Mouse (Mus musculus) MEL-GATA-1-ER (cell line): ENCODE data around the gene Tenm3.

Experiments
- DNase-seq: peaks from one replicate; pipeline ENCODE4 v3.0.0-alpha.2; 2012; ENCODE audit warnings: low read depth; ENCODE audit errors: extremely low read depth

The Tenm3 gene

GRCm38 (mm10) chr8:48810615-48811014, 33.1 kb downstream of the Tenm3 start:
- no peak for DNase-seq

DNA sequence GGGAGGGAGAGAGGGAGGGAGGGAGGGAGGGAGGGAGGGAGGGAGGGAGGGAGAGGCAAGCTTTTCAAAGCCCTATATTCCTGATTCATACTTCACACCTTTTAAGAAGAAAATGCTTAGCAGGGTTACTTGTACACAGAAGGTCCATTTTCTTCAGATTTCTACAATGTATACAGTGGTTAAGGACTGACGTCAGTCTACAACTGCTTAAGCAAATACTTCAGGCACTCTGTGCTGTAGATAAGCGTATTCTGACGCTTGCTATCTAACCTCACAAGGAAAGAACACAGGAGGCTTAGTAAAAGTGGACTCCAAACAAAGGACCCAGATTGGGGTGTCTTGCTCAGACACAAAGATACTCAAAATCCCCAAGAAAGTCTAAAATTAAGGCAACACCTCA, 34.6 kb downstream of the Tenm3 start:
- DNase-seq = no peak

DNA sequence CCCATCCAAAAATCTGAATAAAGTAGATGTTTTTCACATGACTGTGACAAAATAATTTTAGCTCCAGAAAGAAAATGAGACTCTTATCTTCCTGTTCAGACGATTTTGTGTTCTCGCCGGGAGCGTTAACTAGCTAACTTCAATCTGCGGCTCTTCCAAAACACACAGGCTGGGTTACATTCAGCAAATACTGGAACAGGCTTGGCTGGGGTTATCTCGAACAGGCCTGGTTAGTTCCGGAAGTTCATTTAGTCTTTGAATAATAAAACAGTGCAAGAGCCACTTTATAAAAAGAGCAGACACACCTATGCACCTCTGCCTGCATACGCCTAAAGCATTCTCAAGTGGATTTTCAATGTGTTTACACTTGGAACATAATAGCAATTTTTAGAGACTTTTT, 40.7 kb downstream of the Tenm3 start:
- no peak for DNase-seq

DNA sequence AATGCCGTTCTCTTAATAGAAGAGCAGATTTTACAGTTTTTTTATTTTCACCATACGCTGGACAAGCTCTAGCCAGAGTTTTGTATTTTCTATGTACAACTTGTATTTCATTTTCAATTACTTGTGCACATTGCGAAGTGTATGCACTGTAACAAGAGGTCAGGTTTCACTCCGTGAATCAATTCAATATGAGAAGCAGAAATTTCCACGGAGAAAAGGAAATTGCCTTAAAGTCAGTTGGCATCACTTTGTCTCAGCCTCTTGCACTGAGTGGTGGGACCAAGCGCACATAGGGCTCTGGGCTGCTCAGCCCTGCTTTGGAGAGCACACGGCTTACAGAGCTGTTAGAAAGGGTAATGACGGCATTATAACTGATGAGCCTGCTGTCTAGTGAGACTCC, 41.5 kb downstream of the Tenm3 start:
- no peak for DNase-seq

- no peak for DNase-seq
Observed at GRCm38 (mm10) chr8:48797955-48798359, 45.8 kb downstream of the Tenm3 start.

- no peak for DNase-seq
Observed at GRCm38 (mm10) chr8:48794285-48794684, 49.5 kb downstream of the Tenm3 start.

DNA sequence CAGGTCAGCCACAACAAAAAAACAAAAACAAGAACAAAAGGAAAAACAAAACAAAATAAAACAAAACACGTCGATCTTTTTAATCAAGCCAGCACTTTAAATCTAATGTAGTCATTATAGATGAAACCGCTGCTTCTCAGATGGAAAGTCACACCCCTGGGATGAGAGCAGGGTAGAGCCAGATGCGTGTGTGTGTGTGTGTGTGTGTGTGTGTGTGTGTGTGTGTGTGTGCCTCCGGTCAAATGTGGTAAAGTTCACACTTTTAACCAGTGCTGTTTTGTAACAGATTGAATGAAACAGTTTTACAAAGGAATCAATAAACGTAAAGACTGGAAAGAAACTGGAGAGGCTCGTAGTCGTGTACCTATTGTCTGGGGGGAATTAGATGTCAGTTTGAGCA, 50.0 kb downstream of the Tenm3 start:
- DNase-seq = no peak

- no peak for DNase-seq
Observed at GRCm38 (mm10) chr8:48792587-48793326, 51.0 kb downstream of the Tenm3 start.

DNA sequence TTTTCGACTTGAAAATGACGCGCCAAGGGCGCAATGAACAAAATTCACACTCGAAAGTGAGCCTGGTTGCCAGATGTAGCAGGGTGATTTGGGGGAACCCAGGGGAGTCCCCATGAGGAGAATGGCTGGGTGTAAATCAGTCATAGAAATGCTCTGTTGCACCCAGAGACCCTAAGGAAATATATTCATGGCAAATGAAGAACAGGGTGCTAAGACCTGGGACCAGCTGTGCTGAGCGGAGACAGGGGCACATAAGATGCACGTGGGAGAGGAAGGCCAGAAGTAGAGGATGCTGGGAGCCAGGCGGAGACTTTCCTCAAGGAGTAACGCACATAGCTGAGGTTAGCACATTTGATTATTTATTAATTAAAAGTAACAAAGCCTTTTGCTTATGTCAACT, 60.4 kb downstream of the Tenm3 start:
- DNase-seq = no peak

DNA sequence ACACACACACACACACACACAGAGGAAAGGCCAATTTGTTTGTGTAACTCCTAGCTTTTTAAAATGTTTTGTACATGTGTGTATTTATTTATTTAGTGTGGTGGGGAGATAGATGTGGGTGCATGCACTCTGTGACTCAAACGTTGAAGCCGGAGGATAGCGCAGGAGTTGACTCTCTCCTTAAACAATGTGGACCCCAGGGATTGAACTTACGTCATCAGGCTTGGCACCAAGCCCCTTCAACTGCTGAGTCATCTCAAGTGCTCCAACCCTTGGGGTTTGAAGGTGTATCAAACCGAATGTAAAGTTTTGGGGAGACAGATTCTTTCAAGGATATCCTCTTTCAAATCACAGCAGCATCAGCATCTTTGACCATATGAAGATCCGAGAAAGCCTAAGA, 63.1 kb downstream of the Tenm3 start:
- no peak for DNase-seq

- DNase-seq = no peak
Observed at GRCm38 (mm10) chr8:48779194-48779593, 64.6 kb downstream of the Tenm3 start.

DNA sequence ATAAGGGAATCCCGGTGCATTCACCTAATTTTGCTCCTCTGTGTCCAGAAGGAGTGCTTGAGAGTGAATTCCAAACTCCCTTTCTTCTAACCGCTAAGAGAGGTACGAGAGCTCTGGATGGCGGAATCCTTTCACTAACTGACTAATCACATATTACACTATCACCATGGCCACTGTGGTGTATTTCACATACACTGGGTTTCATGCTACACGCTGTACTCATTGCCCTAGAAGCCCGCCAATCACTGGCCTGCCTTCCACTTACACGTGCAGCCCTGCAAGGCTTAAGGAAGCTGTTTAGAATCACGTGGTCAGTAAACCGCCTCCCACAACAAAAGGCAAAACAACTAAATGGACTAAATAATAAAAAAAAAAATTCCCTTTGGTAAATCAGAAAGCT, 67.7 kb downstream of the Tenm3 start:
- no peak for DNase-seq

GRCm38 (mm10) chr8:48775531-48776037, 68.2 kb downstream of the Tenm3 start:
- no peak for DNase-seq

DNA sequence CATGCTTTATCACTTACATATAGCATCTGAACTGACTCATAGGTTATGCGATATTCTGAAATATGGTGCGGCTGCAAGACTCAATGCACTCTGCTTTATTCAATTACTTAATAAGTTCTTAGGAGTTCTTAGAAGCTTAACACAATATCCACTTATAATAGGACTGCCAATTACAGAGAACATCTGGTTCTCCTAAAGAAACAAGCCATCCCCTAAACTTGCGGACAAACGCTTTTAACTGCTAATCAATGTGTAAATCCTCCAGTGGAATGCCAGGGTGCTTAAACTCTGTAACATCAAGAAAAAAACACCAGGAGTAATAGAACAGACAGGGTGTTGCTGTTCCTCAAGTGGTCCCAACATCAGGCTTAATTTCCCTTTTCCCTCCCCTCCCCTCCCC, 68.9 kb downstream of the Tenm3 start:
- no peak for DNase-seq

DNA sequence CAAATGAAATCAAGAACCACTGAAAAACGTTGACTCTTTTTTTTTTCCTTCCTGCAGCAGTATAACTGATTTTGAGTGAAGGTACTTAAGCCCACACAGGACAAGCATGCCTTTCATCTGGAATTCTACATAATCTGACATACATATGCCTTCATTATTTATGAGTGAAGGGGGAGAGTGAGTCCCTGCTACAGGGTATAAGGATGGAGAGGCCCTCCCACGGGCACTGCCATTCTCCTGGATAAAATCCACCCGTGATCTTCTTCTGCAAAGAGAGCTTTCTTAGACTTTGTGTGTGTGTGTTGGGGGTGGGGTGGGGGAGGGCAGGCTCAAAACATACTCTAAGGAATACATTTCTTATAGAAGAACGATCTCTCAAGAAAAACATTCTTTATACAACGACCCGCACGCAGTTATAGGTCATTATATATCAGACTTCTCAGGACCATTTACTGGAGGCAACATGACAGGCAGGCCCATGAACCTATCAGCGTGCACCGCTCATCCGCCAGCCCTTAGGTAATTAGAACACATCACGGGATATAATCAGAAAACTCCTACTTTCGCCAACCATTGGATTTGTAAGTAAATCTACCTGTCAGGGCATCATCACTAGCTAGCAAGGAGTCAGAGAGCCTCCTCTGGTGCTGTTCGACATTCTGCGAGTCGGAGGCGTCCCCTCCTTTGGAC, 77.1 kb downstream of the Tenm3 start:
- no peak for DNase-seq

DNA sequence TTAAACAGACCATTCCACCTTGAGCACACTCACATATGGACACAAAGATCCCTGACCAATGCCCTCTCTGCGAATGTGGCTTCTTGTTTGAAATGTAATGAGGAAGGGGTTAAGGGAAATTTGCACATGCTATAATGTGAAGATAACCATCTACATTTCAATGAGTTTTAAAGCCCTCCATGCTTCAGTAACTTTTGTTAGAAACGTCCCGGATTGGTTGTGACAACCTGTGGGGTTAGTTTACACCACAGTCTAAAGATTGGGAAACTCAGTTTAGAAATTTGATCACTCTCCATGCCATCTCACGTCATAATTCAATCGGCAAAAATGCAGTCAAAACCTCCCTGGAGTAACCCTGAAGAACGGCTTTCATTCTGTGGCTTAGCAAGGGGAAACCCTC, 78.5 kb downstream of the Tenm3 start:
- no peak for DNase-seq

- DNase-seq = no peak
Observed at GRCm38 (mm10) chr8:48764011-48764410, 79.7 kb downstream of the Tenm3 start.

DNA sequence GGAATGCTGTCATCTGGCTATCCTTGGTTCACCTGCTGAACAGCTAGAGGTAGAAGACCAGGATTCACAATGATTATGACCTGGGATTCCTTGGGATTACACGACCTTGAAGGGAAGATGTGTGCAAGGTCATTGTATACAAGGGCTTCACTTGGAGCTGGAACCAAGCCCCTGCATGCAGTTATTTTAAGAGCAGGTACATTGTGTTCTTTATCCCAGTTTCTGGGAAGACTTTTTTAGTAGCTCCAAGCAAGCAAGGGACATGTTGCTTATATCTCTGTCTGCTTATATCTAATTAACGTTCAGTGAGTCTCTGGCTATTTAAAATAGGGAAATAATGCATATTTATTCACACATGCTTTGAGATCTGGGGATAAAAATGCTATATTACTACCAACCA, 86.9 kb downstream of the Tenm3 start:
- DNase-seq = no peak

DNA sequence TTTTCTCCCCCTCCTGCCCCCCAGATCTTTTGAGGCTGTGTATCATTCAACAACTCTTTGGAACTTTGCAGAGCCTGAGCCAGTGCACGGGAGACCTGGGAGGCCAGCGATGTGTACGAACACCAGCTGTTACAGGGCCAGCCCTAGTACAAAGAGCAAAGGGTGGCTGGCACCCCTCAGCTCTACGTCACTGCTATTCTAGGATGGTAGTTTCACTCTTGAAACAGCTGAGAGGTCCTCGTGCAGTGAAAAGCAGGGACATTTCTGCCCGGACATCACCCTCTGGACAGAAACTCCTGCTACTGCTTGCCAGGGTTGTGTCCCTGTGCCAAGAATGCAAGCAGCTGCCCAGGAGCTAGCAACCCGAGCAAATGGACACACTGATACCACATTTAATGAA, 88.3 kb downstream of the Tenm3 start:
- no peak for DNase-seq

DNA sequence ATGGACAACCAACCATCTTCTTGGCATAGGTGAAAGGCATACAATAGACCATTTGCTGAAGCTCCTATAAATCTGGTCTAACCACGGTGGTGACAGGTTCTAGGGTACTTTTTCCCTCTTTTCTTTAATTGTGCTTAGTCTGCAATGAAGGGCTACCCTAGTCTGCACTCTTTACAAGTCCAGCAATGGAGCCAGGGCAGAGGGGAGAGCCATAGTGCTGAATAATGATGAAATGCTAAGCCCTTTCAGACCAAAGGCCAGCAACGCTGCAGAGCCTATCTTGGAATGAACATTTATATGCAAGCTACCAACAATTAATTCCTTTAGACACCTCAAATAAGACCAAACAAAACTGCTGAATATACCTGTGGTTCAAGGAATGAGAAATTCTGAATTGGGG, 88.8 kb downstream of the Tenm3 start:
- no peak for DNase-seq

DNA sequence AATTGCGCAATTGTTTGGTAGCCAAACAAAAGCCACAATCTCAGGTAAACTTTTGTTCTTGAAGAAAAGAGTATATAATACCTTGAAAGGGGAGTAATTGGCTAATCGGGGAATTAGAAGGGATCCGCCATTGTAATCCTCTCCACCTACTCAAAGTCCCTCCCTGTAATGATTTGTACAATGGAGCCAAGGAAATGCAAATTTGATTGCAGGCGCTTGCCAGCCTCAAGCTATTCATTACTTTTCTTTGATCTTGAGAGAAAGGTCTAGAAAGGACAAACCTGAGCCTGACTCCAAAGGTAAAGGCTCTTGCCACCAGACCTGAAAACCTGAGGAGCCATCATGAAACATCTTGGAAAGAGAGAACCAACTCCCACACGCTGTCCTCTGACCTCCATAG, 91.8 kb downstream of the Tenm3 start:
- no peak for DNase-seq

GRCm38 (mm10) chr8:48748503-48749059, 95.2 kb downstream of the Tenm3 start:
- DNase-seq = no peak

GRCm38 (mm10) chr8:48743912-48744311, 99.8 kb downstream of the Tenm3 start:
- DNase-seq = no peak
